Mouse (Mus musculus): ENCODE results near the gene Plcg1.
A peak's percentile ranks its signal among the peaks of the same experiment; 100 is the strongest.

The Plcg1 gene

DNA sequence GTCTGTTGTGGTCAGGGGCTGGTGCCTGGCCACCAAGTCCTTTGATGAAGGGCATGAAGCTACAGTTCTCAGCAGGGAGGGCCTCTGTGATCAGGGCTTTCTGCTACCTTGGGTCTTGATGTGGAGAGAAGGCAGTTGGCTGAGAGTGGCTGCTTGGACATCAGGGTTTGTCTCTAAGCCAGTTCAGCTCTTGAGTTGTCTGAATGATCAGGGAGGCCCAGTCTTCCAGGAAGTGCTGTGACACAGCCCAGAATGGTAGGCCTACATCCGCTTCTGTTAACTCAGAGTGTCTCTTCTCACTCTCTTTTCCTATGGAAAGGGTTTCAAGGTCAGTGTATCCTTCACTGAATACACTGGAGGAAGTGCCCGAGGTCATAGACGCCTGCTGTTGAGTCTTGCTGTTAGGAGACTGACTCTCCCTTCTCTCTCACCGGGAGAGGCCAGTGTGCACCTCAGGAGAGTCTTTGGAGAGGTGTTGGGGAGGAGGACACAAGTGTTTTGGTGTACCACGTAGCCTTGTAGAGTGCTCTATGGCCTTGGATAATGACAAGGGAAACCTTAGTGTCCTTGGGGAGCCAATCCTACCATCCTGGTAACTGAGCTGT lies 4.7 kb downstream of the Plcg1 start:
- peak; percentile 67 for DNase-seq (ENCODE audit: low read depth, low spot score)

DNA sequence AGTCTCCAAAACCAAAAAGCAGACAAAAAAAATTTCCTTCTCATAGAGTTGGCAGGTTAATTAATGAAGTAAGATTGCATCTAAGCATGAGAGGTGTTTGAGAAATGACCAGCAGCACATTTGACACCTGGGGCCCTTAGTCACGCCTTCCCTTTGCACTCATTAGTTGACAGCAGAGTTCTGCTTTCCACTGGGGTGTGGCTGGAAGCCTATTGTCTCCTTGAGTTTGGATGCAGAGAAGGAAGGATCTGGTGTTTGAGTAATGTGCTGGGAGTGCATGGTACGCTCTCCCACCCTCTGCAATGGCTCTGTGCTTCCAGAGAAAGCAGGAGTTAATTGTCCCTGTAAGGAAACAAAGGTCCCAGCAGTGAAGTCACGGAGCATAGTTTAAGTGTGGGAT lies 5.4 kb downstream of the Plcg1 start:
- DNase-seq (ENCODE audit: low read depth, low spot score), result peak; percentile 40

DNA sequence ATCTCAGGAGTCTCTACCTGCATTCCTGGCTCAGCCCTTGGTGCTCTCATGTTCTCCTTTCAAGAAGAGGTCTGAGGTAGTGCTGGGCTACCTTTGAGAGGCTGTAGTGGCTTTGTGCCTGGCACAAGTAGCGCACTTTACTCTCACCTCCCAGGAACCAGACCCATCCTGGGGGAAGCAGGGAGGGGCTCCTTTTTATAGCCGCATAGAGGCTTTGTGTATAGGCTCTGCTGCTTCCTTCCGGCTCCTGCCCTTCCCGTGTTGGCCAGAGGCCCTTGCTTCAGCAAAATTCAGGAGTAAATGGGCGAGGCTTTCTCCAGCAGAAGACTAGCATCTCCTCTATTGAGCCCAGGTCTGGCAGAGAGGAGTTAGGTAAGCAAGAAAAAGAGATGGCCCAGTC lies 7.3 kb downstream of the Plcg1 start:
- DNase-seq (ENCODE audit: low read depth, low spot score), result peak; percentile 61

- DNase-seq (ENCODE audit: low read depth, low spot score), result peak; percentile 54
These were observed 8.7 kb downstream of the Plcg1 start for GRCm38 (mm10) chr2:160739647-160740356.

DNA sequence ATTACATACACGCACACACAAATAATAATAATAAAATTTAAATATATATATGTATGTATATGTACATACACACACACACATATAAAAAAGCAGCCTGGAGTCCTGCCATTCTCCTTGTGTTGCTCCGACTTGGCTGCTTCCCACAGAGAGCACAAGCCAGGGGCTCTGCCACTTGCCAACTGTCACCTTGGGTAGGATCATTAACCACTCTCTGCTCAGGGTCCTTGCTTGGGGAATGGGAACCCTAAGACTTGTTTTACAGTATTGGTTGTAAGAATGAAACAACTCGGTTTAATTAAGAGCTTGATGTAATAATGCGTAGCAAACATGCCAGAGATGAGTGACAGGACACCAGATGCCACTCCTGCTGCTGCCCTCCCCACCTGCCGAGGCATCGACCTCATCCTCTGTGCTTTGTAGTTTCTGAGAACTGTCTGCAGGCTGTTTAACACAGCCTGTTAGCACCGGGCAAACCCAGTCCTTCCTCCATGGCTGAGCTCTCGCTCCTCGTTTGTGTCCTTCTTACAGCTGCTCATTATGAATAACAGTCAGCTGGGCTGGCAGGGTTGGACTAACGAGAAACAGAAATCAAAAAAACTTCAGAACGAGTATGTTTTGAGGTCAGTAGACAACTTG lies 9.5 kb downstream of the Plcg1 start:
- no peak for DNase-seq (ENCODE audit: low read depth, low spot score)

DNA sequence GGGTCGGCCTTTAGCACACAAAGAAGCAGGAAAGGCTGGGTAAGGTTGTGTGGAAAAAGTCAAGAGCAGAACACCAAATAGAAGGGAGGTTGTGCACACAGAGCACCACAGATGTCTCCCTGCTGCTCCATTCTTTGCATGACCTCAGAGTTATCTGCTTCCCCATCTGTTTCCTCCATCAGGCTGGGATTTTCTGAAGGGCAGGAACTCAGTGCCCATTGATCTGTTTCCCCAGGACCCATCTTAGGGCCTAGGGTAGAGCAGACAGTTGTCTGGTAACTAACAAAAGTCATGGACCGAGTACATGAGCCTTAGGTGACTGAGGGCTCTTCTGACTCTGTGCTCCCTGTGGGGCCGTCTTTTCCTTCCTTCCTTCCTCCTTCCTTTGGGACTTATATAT lies 10.5 kb downstream of the Plcg1 start:
- DNase-seq (ENCODE audit: low read depth, low spot score), result no peak

GRCm38 (mm10) chr2:160742161-160742609 lies 11.1 kb downstream of the Plcg1 start:
- DNase-seq (ENCODE audit: low read depth, low spot score), result no peak

GRCm38 (mm10) chr2:160744040-160744822 lies 13.1 kb downstream of the Plcg1 start:
- DNase-seq (ENCODE audit: low read depth, low spot score), result peak; percentile 90

DNA sequence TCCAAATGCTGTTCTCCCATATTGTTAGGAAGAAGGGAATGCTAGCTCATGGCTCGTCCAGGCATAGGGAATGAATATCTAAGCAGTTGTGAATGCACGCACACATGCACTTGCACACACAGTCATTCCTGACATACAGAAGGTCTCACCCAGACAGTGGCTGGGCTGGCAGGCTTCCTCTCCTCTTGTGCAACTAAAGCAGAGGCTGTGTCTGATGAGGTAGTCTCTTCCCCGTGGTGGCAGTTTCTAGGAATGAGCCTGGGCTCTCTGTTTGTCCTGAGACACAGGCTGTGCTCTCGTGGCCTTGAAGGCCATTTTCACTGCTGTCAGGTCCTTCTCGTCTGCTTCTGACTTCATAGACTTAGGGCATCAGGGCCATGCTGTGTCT lies 13.7 kb downstream of the Plcg1 start:
- no peak for DNase-seq (ENCODE audit: low read depth, low spot score)

- no peak for DNase-seq (ENCODE audit: low read depth, low spot score)
These were observed 14.4 kb downstream of the Plcg1 start for GRCm38 (mm10) chr2:160745497-160745896.

DNA sequence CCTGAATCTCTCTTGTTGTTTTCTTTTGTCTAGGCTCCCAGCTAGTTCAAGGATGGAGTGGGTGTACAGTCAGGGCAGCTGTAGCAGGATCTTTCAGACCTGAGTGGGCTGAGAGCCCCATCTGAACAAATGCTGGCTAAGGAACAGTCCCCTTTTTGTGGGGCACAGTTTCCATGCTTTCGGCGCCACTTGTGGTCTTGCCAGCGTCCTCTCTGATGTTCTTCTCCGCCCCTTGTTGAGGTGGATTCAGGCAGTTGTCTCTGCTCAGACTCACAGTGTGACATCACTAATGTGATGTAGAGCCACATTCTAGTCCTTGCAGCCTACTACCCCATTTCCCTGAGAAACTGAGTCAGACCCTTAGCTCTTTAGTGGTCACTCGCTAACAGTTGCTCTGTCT lies 15.5 kb downstream of the Plcg1 start:
- no peak for DNase-seq (ENCODE audit: low read depth, low spot score)

- DNase-seq (ENCODE audit: low read depth, low spot score), result peak; percentile 38
These were observed 16.0 kb downstream of the Plcg1 start for GRCm38 (mm10) chr2:160747075-160747474.

DNA sequence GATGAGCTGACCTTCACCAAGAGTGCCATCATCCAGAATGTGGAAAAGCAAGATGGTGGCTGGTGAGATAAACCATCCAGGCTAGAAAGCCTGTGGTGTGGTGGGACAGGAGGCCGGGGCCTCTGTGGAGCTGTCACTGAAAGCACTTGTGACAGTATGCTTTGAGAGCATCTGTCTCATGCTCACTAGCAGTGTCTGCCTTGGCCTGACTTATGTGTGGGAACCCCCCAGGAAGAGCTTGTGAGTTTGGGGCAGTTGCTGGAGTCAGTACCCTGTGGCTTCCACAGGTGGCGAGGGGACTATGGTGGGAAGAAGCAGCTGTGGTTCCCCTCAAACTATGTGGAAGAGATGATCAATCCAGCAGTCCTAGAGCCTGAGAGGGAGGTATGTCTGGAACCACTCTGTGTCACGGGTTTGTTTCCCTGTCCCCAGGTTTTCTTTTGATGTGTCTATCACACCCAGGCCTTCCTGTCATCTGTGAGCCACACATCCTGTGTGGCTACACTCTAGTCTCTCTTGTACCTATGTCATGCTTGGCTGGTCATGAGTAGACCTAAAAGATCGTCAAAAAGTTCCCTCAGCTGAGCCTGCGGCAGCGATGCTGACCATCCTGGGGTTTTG lies 25.6 kb downstream of the Plcg1 start:
- no peak for DNase-seq (ENCODE audit: low read depth, low spot score)

DNA sequence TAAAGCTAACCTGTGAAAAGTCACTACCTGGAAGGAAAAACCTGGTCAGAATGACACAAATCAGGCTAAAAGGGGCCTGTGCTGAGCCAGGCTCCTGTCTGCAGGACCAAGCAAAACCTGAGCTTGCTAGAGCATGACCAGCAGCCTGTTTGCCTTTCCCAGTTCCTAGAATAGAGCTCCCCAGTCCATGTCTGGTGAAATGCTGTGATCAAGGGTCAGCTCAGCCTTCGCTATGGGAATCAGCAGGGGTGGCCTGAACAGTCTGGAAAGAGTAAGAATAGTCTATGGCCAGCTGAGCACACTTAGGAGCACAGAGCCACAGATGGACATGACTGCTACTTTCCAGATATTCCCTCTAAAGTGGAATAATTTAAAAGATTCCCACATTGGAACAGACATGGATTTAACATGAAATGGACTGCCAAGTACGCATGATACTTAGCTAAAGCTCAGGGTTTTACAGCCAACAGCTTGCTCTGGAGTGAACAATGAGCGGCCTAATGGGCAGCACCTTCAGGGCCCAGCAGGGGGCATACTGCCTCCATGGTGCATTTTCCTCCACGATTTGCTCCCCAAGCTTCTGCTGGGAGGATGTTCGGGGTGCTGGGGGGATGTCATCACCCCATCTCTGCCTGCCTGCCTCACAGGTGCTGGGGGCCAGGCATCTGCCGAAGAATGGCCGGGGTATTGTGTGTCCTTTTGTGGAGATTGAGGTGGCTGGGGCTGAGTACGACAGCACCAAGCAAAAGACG lies 29.5 kb downstream of the Plcg1 start:
- peak; percentile 25 for DNase-seq (ENCODE audit: low read depth, low spot score)

DNA sequence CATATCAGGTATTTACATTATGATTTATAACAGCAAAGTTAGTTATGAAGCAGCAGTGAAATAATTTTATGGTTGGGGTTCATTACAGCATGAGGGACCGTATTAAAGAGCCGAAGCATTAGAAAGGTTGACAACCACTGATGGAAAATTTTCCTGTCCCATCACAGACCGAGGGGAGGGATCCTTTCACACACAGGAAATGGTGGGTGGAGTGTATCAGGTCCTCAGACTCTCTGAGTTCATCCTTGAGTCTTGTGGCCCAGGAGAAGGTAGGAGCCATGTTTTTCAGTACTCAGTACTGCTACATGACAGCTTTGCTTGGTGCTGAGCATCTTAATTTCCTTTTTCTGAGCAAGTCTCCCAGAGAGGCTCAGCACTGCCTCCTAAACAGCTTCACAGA lies 32.7 kb downstream of the Plcg1 start:
- DNase-seq (ENCODE audit: low read depth, low spot score), result no peak

DNA sequence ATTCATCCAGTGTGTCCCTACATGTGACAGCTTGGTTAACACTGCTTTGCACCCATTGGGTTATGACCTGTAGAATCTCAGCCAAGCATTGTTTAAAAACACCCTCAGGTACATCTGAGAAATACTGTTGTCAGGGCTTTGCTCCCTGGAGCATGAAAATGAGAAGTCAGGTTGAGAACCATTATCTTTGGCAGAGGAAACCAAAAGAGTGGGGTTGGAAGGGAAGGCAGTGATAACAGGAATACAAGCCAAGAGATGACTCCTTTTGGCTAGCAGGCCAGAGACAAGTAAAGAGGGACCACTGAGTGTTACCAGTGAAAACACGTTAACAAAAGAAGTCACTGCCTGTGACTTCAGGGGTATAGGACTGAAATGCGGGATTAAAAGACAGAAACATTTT lies 33.3 kb downstream of the Plcg1 start:
- DNase-seq (ENCODE audit: low read depth, low spot score), result no peak

DNA sequence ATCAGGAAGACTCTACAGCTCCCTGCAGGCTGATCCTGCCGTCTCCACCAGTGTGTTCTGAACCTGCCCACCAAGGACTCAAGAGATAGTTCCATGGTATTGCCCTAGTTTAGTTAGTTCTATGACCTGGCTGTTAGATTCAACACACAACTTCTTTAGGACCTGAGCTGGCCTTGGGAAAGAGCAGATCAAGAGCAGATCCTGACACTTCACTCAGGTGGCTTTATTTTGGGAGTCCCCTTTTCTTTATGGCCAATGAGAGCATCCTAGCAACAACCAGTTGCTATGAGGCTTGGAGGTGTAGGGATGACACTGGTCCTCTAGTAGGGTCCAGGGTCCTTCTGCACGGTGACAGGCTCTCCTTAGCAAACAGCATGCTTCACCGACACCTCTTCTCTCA lies 34.0 kb downstream of the Plcg1 start:
- DNase-seq (ENCODE audit: low read depth, low spot score), result no peak

GRCm38 (mm10) chr2:160766371-160766771 lies 35.3 kb downstream of the Plcg1 start:
- no peak for DNase-seq (ENCODE audit: low read depth, low spot score)

GRCm38 (mm10) chr2:160767201-160767600 lies 36.1 kb downstream of the Plcg1 start:
- DNase-seq (ENCODE audit: low read depth, low spot score), result no peak

- DNase-seq (ENCODE audit: low read depth, low spot score), result no peak
These were observed 37.1 kb downstream of the Plcg1 start for GRCm38 (mm10) chr2:160768097-160768695.

DNA sequence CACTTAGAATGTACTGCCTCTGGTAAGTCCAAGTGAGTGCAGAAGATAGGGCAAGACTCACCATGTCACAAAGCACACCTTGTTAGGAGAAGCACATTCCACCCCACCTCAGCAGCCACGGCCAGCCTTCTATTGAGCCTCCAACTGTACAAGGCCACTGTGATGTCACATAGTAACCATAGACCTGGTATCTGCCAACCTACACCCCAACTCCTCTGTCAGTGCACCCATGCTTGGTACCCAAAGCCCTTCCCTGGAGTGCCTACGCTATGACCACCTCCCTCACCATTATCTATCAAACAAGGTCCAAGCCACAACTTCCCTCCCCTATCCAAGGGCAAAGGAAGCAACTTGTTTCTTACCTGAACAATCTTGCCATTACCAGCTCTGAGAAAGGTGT lies 37.9 kb downstream of the Plcg1 start:
- no peak for DNase-seq (ENCODE audit: low read depth, low spot score)
